Mouse (Mus musculus) olfactory bulb, adult 2 months (tissue): ENCODE data around the gene Arl8b. TPM values are rescaled to one million over a fixed set of nuclear protein-coding genes. Genes with fewer than 3 reads are reported as not detected.
"Not testable (repeated sequence)": the region's sequence is repeated elsewhere in the genome, so short reads cannot be mapped to it uniquely, and the experiment has no call there.

Experiments
- H3K27ac ChIP-seq: fragments of 200-500 bp; 2 replicates; pipeline ENCODE4 v1.5.1; 2012; ENCODE audit warnings: low read depth, low read length; ENCODE audit not compliant: insufficient read depth
- H3K4me1 ChIP-seq: fragments of 200-500 bp; 2 replicates; pipeline ENCODE4 v1.6.1; 2012; ENCODE audit warnings: low read length; ENCODE audit not compliant: control insufficient read depth, insufficient read depth
- H3K4me3 ChIP-seq: fragments of 200-500 bp; 2 replicates; pipeline ENCODE4 v1.5.1; 2012; ENCODE audit warnings: mild to moderate bottlenecking, low read depth, low read length, moderate library complexity; ENCODE audit not compliant: insufficient read depth
- CTCF ChIP-seq: fragments of 200-500 bp; IDR thresholded peaks from 2 replicates; pipeline ENCODE4 v1.5.1; 2012; ENCODE audit warnings: low read depth, mild to moderate bottlenecking, low read length, moderate library complexity; ENCODE audit not compliant: insufficient read depth
- POLR2A ChIP-seq: fragments of 200-500 bp; IDR thresholded peaks from 2 replicates; pipeline ENCODE4 v1.6.1; 2012; ENCODE audit warnings: mild to moderate bottlenecking, low read depth, low read length, moderate library complexity; ENCODE audit not compliant: insufficient read depth
- WGBS: fragments of 180-500 bp; shearing (Covaris S2); methylation state at CpG from one replicate; pipeline ENCODE4 v1.1.7; 2018; 5-methylcytosine and 5-hydroxymethylcytosine counted together
- polyA plus RNA-seq: library from polyadenylated mRNA; stranded (reverse); fragments of >200 nt; gene quantifications from 2 replicates; pipeline ENCODE4 v1.2.4, GENCODE M21; 2012; ENCODE audit warnings: low replicate concordance; ENCODE audit not compliant: missing spikeins, insufficient read depth, insufficient read length

Arl8b gene
- polyA plus RNA-seq, 1 experiment: not detected

- no peak for TF ChIP-seq CTCF
- TF ChIP-seq POLR2A: no peak
- Histone ChIP-seq H3K4me1 (no peaks in the 10 kb centered on the region), H3K27ac (no peak overlapping the region), H3K4me3 (no peak overlapping the region)
- WGBS: 88% methylated on average over 5 of the region's 5 CpGs
These were observed 83.4 kb downstream of the Arl8b start for GRCm38 (mm10) chr6:108866317-108866716.

- H3K4me1 ChIP-seq, H3K27ac ChIP-seq, H3K4me3 ChIP-seq: not testable (repeated sequence)
- whole genome bisulfite sequencing: 72% methylated on average over 2 of the region's 2 CpGs
These were observed 86.1 kb downstream of the Arl8b start for GRCm38 (mm10) chr6:108869031-108869430.

- Histone ChIP-seq H3K4me3 (no peak overlapping the region), H3K4me1 (no peaks in the 10 kb centered on the region), H3K27ac (no peak overlapping the region)
- WGBS: 92% methylated on average over 2 of the region's 2 CpGs
- TF ChIP-seq POLR2A (no peak), CTCF (no peak)
These were observed 87.5 kb downstream of the Arl8b start for GRCm38 (mm10) chr6:108870421-108870820.

DNA sequence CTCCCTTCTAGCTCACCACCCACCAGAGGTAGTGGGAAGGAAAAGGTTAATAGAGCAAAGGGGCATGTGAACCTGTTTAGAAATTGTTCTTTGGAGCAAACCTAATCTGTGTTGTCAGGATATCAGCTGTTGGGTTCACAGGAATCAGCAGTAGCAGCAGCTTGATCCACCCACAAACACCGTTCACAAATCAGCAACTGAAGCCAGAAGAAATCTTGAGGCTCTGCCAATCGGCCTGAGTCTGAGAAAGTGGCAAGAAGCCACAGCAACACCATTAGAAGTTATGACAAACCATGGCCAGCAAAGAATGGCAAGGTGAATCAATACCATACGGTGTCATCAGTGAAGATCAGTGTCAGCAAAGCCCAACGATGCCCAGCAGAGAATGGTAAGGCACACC is 88.4 kb downstream of the Arl8b start:
- Histone ChIP-seq H3K4me1 (no peaks in the 10 kb centered on the region), H3K4me3 (no peak overlapping the region), H3K27ac (no peak overlapping the region)
- 81% methylated on average over 4 of the region's 4 CpGs for WGBS
- TF ChIP-seq CTCF: no peak
- TF ChIP-seq POLR2A: no peak

Other genes with a start within 250 kb of the Arl8b start
- gene Bhlhe40, start 122.5 kb upstream of the Arl8b start, polyA plus RNA-seq: not detected in 2 replicates
- 240 and 915 TPM in 2 replicates for gene Edem1, start 45.5 kb downstream of the Arl8b start, polyA plus RNA-seq